Mouse (Mus musculus) thymus, postnatal 10 days (tissue): Measurements from ENCODE around the gene Gan.
A peak's percentile ranks its signal among the peaks of the same experiment; 100 is the strongest.

Source experiments
- DNase-seq, 2 experiments: peaks; one replicate each; pipeline ENCODE4 v3.0.0; 2021; ENCODE audit warnings: low spot score in 2 of 2

The Gan gene

GRCm38 (mm10) chr8:117200803-117201202 lies 42.9 kb downstream of the Gan start:
- DNase-seq, result no peak

DNA sequence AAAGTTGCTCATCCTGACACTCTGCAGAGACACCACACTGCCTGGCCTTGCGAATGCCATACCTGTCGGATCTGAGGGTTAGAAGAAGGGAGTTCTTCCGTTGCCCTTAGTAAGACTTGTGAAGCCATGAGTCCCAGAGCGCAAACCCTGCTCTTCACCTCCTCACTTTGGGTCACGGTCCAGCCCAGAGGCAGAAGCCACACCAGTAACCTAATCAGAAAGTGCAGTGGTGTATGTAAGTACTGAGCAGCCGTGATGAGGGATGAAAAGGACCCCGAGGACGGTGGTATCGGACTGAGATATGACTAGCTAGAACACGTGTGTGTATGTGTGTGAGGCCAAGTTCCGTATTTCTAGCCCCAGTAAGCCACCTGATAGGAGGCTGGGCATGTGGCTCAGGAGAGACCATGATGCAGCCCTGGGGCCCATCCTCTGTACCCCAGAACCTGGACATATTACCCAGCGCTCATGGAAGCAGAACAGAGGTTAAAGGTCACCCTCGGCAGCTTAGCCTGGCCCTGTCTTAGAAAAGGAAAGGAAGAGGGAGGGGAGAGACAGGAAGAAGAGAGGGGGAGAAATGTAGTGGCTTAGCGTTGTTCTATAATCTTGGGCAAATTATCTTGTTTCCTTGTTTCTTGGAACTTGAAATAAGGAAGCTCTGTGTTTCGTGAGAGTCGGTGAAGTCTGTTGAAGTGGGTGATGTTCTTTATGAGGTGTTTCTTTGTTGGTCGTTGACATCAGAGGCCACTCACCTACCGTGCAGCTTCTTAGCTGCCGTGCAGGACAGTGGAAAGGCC lies 43.5 kb downstream of the Gan start:
- DNase-seq, result no peak

DNA sequence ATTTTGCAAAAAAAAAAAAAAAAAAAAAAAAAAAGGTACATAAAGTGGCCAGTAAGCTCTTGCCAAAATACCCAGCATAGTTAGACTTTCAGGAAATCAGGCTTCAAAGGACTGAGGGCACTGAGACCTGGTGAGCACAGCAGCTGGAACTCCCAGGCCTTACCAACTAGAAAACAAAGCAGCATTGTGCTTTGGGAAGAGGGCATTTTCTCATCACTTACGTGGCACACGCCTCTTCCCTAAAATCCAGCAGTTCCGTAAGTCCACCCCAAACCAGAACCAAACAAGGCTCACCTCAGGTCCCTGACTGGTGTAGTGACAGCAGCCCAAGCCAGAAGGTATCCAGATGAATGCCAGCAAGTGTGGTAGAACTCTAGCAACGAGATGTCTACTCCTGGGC lies 45.1 kb downstream of the Gan start:
- DNase-seq, result no peak

DNA sequence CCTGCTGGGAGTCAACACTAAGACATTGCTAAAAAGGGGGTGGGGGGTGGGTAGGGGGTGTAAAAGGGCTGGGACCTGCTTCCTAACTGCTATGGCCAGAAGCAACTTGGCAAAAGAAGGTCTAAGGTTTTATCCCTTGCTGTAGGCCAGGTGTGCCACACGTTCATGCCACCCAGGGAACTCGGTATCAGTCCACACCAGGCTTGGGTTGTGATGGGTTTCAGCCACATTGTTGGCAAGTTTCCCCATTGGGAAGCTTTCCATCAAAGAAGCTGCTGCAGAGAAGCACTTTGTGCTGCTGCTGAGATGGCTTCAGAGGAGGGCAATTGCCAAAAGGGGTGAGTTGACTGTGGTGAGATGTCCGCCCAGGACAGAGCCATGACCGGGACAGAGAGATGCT lies 47.9 kb downstream of the Gan start:
- DNase-seq, result no peak

DNA sequence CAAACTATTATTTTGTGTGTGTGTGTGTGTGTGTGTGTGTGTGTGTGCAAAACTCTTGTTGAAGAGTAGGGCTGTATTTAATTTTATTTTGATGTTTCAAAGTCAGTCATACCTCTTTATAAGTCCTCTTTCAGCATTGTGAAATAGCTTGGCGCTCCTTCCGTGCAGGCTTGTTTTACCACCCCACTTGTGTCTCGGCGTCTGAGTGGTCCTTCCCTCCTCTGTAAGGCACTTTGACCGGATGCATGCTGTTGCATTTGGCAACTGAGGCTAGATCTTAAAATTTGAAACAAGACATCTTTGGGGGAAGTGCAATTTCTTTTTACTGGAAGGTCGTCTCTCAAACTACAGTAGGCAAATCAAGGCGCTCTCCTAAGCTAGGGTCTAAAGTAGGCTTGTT lies 48.7 kb downstream of the Gan start:
- no peak for DNase-seq

DNA sequence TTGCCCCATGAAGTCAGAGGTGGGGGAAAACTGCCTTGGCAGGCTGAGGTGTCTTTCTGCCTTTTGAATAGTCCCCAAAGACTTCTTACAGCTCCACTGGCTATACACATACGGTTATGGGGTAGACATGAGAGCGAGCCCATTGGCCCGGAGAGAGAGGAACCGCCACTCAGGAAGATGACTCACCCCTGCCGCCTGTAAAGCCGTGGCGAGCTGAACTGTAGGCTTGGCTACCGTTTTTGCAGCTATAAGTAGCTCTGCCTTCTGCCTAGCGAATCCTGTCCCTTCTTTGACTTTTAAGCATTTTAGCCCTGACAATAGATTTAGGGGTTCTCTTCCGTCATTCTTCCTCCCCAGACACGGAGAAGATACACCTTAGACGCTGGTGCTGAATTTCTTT lies 51.2 kb downstream of the Gan start:
- no peak for DNase-seq

DNA sequence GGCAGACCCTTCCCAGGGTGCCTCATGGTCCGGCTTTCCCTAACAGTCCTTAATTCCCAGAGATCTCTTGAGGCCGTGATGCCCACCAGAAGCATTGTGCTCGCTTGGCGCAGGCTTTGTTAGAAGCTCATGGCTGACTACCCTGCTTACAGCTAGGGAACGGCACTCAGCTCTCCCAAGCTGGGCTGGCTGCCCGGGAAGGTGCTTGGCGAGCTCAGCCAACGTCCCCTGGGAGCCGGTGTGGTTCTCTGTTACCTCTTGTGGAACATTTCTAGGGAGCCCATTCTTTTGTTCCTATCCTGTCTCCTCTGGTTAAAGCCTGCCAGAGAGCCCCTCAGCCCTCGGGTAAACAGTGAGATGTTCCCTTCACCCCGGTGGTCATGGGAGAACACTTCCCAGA lies 54.2 kb downstream of the Gan start:
- no peak for DNase-seq

- DNase-seq, result no peak
Measured at GRCm38 (mm10) chr8:117217724-117218123, 59.8 kb downstream of the Gan start.

DNA sequence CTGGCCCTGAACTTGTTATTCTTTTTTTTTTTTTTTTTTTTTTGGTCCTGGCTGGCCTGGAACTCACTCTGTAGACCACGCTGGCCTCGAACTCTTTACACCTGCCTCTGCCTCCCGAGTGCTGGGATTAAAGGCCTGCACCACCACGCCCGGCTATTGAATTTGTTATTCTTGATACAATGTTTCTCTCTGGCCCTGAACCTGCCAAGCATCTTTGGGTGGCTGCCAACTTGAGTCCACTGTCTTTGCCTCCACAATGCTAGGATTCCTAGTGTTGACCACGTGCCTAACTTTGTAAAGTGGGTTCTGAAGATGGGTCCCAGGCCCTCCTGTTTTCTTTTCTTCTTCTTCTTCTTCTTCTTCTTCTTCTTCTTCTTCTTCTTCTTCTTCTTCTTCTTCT lies 64.5 kb downstream of the Gan start:
- DNase-seq, result no peak

DNA sequence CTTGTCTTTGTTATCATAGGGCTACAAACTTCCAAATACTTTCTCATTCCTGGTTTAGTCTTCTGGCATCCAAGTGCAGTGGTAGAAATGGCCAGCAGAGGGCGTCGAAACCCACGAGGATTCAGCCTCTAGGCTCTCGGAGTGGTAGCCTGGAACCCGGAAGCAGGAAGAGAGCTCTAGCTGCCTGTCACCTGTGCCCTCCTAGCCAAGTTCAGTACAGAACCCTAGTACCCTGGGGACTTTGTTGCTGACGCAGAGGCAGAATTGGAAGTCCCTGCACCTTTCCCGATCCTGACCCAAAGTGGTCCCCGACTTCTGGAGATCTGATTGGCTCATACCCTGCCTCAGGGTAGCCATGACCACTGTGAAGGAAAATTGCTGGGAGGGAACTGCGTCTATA lies 66.7 kb downstream of the Gan start:
- DNase-seq, result peak; percentile 81 to 89

GRCm38 (mm10) chr8:117226306-117226705 lies 68.4 kb downstream of the Gan start:
- no peak for DNase-seq

DNA sequence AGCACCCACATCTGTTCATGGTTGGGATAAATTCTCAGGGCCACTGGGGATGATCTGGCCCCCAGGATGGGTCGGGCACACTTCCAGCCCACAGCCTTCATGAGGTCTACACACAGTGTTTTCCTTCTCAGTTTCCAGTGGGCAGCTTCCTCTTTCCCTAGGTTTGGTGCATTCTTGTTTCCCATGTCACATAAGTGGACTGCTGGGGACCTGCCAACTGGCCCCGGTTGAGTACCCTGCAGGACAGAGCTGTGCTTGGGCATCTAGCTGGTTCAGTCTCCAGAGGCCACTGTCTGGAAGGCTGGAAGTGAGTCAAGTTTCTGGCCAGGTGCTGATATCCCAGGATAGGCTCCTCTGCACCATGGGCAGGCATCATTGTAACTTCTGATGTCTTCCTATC lies 69.4 kb downstream of the Gan start:
- DNase-seq, result no peak

GRCm38 (mm10) chr8:117233199-117233598 lies 75.3 kb downstream of the Gan start:
- DNase-seq, result no peak

GRCm38 (mm10) chr8:117236531-117236930 lies 78.6 kb downstream of the Gan start:
- no peak for DNase-seq

DNA sequence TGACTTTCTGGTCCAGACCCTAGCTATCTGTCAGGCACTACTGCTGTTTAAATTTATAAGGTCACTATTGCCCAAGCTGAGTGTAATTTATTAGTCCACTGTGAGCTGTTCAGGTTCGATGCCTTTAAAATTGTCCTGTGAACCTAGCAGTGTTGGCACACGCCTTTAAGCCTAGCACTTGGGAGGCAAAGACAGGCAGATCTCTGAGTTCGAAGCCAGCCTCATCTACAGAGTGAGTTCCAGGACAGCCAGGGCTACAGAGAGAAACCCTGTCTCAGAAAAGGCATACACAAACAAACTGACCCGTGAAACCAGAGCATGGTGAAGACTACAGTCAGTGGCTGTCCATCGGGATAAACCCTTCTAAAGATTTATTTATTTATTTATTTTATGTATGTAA lies 82.4 kb downstream of the Gan start:
- no peak for DNase-seq

DNA sequence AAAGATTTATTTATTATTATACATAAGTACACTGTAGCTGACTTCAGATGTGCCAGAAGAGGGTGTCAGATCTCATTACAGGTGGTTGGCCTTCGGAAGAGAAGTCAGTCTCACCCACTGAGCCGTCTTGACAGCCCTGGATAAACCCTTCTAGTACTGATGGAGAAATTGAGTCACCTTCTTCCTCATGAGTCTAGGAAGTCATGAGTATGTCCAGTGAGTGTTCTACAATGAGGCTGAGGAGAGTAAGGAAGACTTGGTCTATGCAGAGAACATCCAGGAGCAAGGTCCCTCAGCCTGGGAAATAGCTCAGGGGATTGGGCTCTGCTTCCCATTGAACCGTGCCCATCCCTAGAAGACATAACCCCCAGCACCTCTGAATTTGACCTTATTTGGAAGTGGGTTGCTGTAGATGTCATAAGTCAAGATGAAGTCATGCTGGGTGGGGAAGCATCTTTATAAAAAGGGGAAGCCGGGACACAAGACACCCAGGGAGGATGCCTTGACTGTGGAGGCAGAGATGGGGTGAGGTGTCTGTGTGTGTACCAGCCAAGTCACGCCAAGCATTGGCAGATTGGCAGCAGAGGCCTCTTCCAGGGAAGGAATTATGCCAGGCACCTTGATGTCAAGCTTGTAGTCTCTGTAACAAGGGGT lies 83.0 kb downstream of the Gan start:
- no peak for DNase-seq

GRCm38 (mm10) chr8:117241848-117242247 lies 83.9 kb downstream of the Gan start:
- DNase-seq, result no peak

DNA sequence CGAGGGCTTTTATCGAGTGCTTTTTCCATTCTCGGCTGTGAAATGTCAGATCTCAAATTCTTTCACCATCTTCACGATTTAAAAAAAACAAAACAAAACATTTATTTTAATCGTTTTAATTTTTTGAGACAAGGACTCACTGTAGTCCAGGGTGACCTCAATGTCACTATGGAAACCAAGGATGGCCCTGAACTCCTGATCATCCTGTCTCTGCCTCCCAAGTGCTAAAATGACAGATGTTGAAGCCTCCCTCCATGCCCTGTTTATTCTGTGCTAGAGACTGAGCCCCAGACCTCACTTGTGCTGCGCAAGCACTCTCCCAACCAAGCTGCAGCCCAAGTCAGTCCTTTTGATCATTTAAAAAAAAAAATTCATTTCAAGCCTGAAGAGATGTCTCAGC lies 84.4 kb downstream of the Gan start:
- DNase-seq, result no peak

DNA sequence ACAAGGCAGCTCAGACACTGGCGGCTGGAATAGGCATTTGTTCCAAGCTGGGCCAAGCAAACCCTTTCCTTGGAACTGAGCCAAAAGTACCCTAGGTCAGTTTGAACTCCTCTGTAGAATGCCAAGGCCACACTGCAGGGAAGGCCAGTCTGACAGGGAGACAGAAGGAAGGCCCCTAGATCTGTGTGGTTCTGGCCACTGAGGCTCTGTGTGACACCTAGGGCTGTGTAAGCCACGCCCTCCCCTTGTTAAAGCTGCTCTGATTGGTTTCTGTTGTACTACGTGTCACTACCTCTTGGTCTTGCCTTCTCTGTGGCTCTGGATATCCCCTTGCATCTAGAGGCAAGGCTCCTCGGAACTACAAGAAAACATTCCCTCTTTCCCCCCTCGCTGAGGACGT lies 86.7 kb downstream of the Gan start:
- DNase-seq, result no peak

DNA sequence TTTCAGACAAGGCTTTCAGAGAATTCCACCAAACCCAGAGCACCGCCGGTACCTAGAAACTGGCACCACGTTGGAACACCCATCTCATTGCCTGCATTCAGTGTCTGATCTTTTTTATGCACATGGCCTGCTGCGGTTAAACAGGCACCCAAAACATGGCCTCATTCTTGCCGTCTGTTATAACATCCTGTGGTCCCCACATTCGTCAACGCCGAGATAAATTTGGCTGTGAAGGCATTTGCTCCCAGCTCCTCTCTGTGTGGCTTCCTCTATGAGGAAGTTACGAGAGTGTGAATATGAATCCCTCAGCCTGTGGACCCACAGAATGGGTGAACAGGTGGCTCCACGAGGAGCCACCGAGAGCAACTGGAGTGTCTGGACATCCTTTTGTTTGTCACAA lies 90.4 kb downstream of the Gan start:
- DNase-seq, result peak in 1 of 2 experiments; percentile 30

- no peak for DNase-seq
Measured at GRCm38 (mm10) chr8:117251086-117251681, 93.2 kb downstream of the Gan start.

DNA sequence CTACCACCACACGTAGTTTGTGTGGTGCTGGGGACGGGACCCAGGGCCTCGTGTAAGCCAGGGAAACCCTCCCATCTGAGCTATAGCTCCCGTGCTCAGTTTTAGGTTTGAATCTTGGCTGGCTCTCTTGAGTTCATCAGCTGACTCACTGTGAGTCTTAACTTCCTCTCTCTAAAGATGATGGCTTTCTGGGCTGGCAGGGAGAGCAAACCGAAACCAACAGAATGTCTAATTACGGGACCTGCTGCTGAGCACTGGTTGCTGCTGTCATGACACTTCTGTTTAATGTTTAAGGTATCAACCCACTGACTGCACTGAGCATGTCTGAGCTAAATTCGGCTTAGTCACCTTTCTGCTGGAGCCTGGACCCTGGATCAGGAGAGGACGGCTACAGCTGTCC lies 94.7 kb downstream of the Gan start:
- no peak for DNase-seq
